ENCODE assay signal across 10 mouse cellular contexts in genomic region chr2:120099886-120100285, GRCm38 (mm10). TPM values are rescaled to one million over a fixed set of nuclear protein-coding genes. Genes with fewer than 3 reads are reported as not detected.
DNase-seq lines count a peak whose midpoint lies in the region; ATAC-seq and TF ChIP-seq lines count a peak whose summit lies in the region.
"Had no signal": no experiment of that assay in that cellular context is flagged by ENCODE, and none has a peak within 500 bp of the region (broad histone marks: within the 10 kb centered on the region; RNA-seq: fewer than 3 reads in every experiment).

No protein-coding gene starts in this region.

- ATAC-seq in liver, embryonic 14.5 days (ENCODE audit: insufficient read depth), result no peak

- H3K4me1 ChIP-seq in liver, embryonic 14.5 days (replicated peaks; ENCODE audit: control insufficient read depth in 2 of 2, insufficient read depth in 2 of 2, low read length in 1 of 2), result peaks cover 0 to 12% of the 10 kb centered on the region in 2 experiments; a peak in 2 of 4 replicates
- H3K4me1 ChIP-seq: neural tube, embryonic 12.5 days had no signal

- TF ChIP-seq CTCF in liver, embryonic 14.5 days (IDR thresholded peaks at IDR 0.05; ENCODE audit: low read depth), result no peak

- H3K4me2 ChIP-seq in liver, embryonic 14.5 days (ENCODE audit: low read depth), result no peak overlapping the region
- H3K4me2 ChIP-seq: neural tube, embryonic 12.5 days had no signal

- H3K36me3 ChIP-seq in liver, embryonic 14.5 days (replicated peaks; ENCODE audit: control insufficient read depth, insufficient read depth, low read depth), result no peaks in the 10 kb centered on the region; the same call in 1 of the 2 replicates
- H3K36me3 ChIP-seq: neural tube, embryonic 12.5 days had no signal

- no peak overlapping the region for H3K27ac ChIP-seq in liver, embryonic 14.5 days
- H3K27ac ChIP-seq: neural tube, embryonic 12.5 days had no signal

- no peaks in the 10 kb centered on the region for H3K27me3 ChIP-seq in liver, embryonic 14.5 days (ENCODE audit: control insufficient read depth, insufficient read depth, low read length)
- H3K27me3 ChIP-seq: neural tube, embryonic 12.5 days had no signal

- 30% methylated on average over 3 of the region's 3 CpGs for WGBS in liver, embryonic 14.5 days (ENCODE audit: insufficient replicate concordance)

- no peak overlapping the region for H3K4me3 ChIP-seq in liver, embryonic 14.5 days (ENCODE audit: insufficient read depth in 1 of 2, low read depth in 2 of 2, low read length in 2 of 2)
- H3K4me3 ChIP-seq: neural tube, embryonic 12.5 days had no signal

- peak; percentile 39 for DNase-seq in gastrocnemius, adult 18-20 months (ENCODE audit: low spot score)
- no peak for DNase-seq in gastrocnemius, postnatal 10 days
- peak; percentile 49 to 53 for DNase-seq in right cerebral cortex, postnatal 10 days (ENCODE audit: low spot score in 2 of 2)
- no peak for DNase-seq in right cerebral cortex, postnatal 4 days
- DNase-seq in liver, embryonic 14.5 days (ENCODE audit: low read depth in 3 of 3, low spot score in 3 of 3), result peak in 2 of 3 experiments; percentile 11 to 17
- peak; percentile 24 for DNase-seq in telencephalon, adult 2 months (ENCODE audit: low read depth, low spot score)
- no peak for DNase-seq in urinary bladder, adult 18-20 months (ENCODE audit: low spot score in 2 of 2)
- DNase-seq in cerebellum, adult 11 months, result no peak
- DNase-seq: thymus, postnatal 4 days had no signal

- no peak overlapping the region for H3K9ac ChIP-seq in liver, embryonic 14.5 days (replicated peaks)
- H3K9ac ChIP-seq: neural tube, embryonic 12.5 days had no signal

- TF ChIP-seq EP300 in liver, embryonic 14.5 days (IDR thresholded peaks at IDR 0.05; ENCODE audit: low read depth), result no peak

- H3K9me3 ChIP-seq in liver, embryonic 14.5 days (ENCODE audit: control insufficient read depth, low read length), result no peaks in the 10 kb centered on the region
- H3K9me3 ChIP-seq: neural tube, embryonic 12.5 days had no signal

RNA-seq across cellular contexts. Expression of gene Ehd4, which starts 54.5 kb away (rescaled TPM):
- 10 to 100 TPM; 27.1 to 31.2 TPM for total RNA-seq in gastrocnemius, adult 18-20 months (2021)
- total RNA-seq in gastrocnemius, postnatal 10 days (2021), result 100 to 1,000 TPM; 130 to 134 TPM
- polyA plus RNA-seq in liver, embryonic 14.5 days (2012; rRNA removed), result 4.7 and 6.8 TPM in 2 replicates
- polyA plus RNA-seq in liver, embryonic 14.5 days (2014; fragmentation: Nextera tagmentation; extraction: Ambion mirVana), result 15.9 and 17.2 TPM in 2 replicates

Comparison
In these comparisons a context has a peak if more than half of its experiments do, and no peak if none do; other contexts are left out.
1. DNase-seq: peak in gastrocnemius, adult 18-20 months (single experiment), right cerebral cortex, postnatal 10 days (2 of 2), liver, embryonic 14.5 days (2 of 3) and telencephalon, adult 2 months (single experiment); none in gastrocnemius, postnatal 10 days (single experiment), right cerebral cortex, postnatal 4 days (single experiment), urinary bladder, adult 18-20 months (0 of 2) and cerebellum, adult 11 months (single experiment).
2. RNA of gene Ehd4, which starts 54.5 kb away (total RNA-seq): 130 to 134 TPM in gastrocnemius, postnatal 10 days; 27.1 to 31.2 TPM in gastrocnemius, adult 18-20 months; every median in the first group is over 4 times any median in the second.